Mouse (Mus musculus) neural tube, embryonic 14.5 days (tissue): ENCODE results near the gene Cldn7. TPM values are rescaled to one million over a fixed set of nuclear protein-coding genes. Genes with fewer than 3 reads are reported as not detected.

Source experiments
- microRNA counts: library from miRNA; unstranded; fragments of <30 nt; microRNA quantifications from one replicate; lab custom pipeline; 2016
- microRNA-seq: library from miRNA; unstranded; fragments of <30 nt; microRNA quantifications from one replicate; pipeline ENCODE4, GENCODE M21; 2016
- polyA plus RNA-seq: library from polyadenylated mRNA; unstranded; fragments of >200 nt; fragmentation: Nextera tagmentation; extraction: Ambion mirVana; gene quantifications from 2 replicates; pipeline ENCODE4 v1.2.1, GENCODE M21; 2014

Cldn7 gene
- polyA plus RNA-seq, 1 experiment from 2014 or later = 0.33 TPM

MicroRNA genes within 50 kb of the gene (microRNA counts, 519-probe panel; counts per million panel counts)
- microRNA mmu-miR-324-3p (lab: Ali Mortazavi, UCI) = not detected
- 4,698 counts per million, percentile 61 among the panel's probes with 10 or more counts for microRNA mmu-miR-324-5p (lab: Ali Mortazavi, UCI)

Small RNA genes within 50 kb of the gene (microRNA-seq; reads per million reads assigned to microRNA genes)
- gene Gm44349 (not detected), gene Mir324 (2,758 reads per million, percentile 86 among the genes with 10 or more reads in this experiment)

Other genes starting within 250 kb of the Cldn7 start
- 23.5 and 30.7 TPM in 2 replicates for gene Polr2a, start 206.1 kb upstream of the Cldn7 start, polyA plus RNA-seq
- gene Slc35g3, start 202.8 kb upstream of the Cldn7 start, polyA plus RNA-seq = not detected in 2 replicates
- 4.3 and 6.0 TPM in 2 replicates for gene Zbtb4, start 198.9 kb upstream of the Cldn7 start, polyA plus RNA-seq
- gene Chrnb1, start 168.8 kb upstream of the Cldn7 start, polyA plus RNA-seq = 0.78 and 1.3 TPM in 2 replicates
- 6.4 and 9.1 TPM in 2 replicates for gene Fgf11, start 162.9 kb upstream of the Cldn7 start, polyA plus RNA-seq
- 0.68 and 0.76 TPM in 2 replicates for gene Tmem102, start 159.2 kb upstream of the Cldn7 start, polyA plus RNA-seq
- gene Gm39566, start 149.5 kb upstream of the Cldn7 start, polyA plus RNA-seq = not detected in 2 replicates
- 0.16 TPM in 1 of 2 replicates, not detected in the other for gene Spem2, start 146.3 kb upstream of the Cldn7 start, polyA plus RNA-seq
- 0.35 and 0.40 TPM in 2 replicates for gene Spem1, start 142.6 kb upstream of the Cldn7 start, polyA plus RNA-seq
- gene Nlgn2, start 127.0 kb upstream of the Cldn7 start, polyA plus RNA-seq = 24.2 and 31.3 TPM in 2 replicates
- 306 and 377 TPM in 2 replicates for gene Tmem256, start 126.3 kb upstream of the Cldn7 start, polyA plus RNA-seq
- 36.3 and 51.8 TPM in 2 replicates for gene Plscr3, start 118.4 kb upstream of the Cldn7 start, polyA plus RNA-seq
- 0.28 TPM in 1 of 2 replicates, not detected in the other for gene Tnk1, start 106.0 kb upstream of the Cldn7 start, polyA plus RNA-seq
- gene Tmem95, start 86.8 kb upstream of the Cldn7 start, polyA plus RNA-seq = not detected in 2 replicates
- gene Kctd11, start 83.4 kb upstream of the Cldn7 start, polyA plus RNA-seq = 0.80 and 2.0 TPM in 2 replicates
- gene Acap1, start 69.2 kb upstream of the Cldn7 start, polyA plus RNA-seq = 0.17 and 0.33 TPM in 2 replicates
- 7.1 and 7.8 TPM in 2 replicates for gene 2810408A11Rik, start 63.8 kb upstream of the Cldn7 start, polyA plus RNA-seq
- gene Neurl4, start 63.7 kb upstream of the Cldn7 start, polyA plus RNA-seq = 26.2 and 27.8 TPM in 2 replicates
- gene Gps2, start 50.9 kb upstream of the Cldn7 start, polyA plus RNA-seq = 58.5 and 65.4 TPM in 2 replicates
- 1,037 and 1,095 TPM in 2 replicates for gene Eif5a, start 42.8 kb upstream of the Cldn7 start, polyA plus RNA-seq
- 5.9 and 11.1 TPM in 2 replicates for gene Ybx2, start 29.0 kb upstream of the Cldn7 start, polyA plus RNA-seq
- 2.7 and 3.7 TPM in 2 replicates for gene Slc2a4, start 16.6 kb upstream of the Cldn7 start, polyA plus RNA-seq
- 26.5 and 27.1 TPM in 2 replicates for gene Ctdnep1, start 16.4 kb downstream of the Cldn7 start, polyA plus RNA-seq
- 159 and 175 TPM in 2 replicates for gene Elp5, start 17.7 kb downstream of the Cldn7 start, polyA plus RNA-seq
- gene Gabarap, start 26.4 kb downstream of the Cldn7 start, polyA plus RNA-seq = 609 and 643 TPM in 2 replicates
- 28.8 and 37.8 TPM in 2 replicates for gene Phf23, start 31.0 kb downstream of the Cldn7 start, polyA plus RNA-seq
- 19.0 and 19.2 TPM in 2 replicates for gene Dvl2, start 35.8 kb downstream of the Cldn7 start, polyA plus RNA-seq
- 49.5 and 57.2 TPM in 2 replicates for gene Acadvl, start 50.6 kb downstream of the Cldn7 start, polyA plus RNA-seq
- 24.9 and 31.6 TPM in 2 replicates for gene Dlg4, start 52.2 kb downstream of the Cldn7 start, polyA plus RNA-seq
- 3.7 TPM in 1 of 2 replicates, not detected in the other for gene Asgr1, start 89.3 kb downstream of the Cldn7 start, polyA plus RNA-seq
- gene Asgr2, start 127.9 kb downstream of the Cldn7 start, polyA plus RNA-seq = 0.26 TPM in 1 of 2 replicates, not detected in the other
- gene Mgl2, start 165.6 kb downstream of the Cldn7 start, polyA plus RNA-seq = 0.20 and 0.68 TPM in 2 replicates
- gene Clec10a, start 191.4 kb downstream of the Cldn7 start, polyA plus RNA-seq = 1.1 TPM in 1 of 2 replicates, not detected in the other
- gene Slc16a11, start 248.0 kb downstream of the Cldn7 start, polyA plus RNA-seq = 3.0 and 4.0 TPM in 2 replicates